Mouse (Mus musculus): ENCODE measurements around the gene Tfdp2.

DNA sequence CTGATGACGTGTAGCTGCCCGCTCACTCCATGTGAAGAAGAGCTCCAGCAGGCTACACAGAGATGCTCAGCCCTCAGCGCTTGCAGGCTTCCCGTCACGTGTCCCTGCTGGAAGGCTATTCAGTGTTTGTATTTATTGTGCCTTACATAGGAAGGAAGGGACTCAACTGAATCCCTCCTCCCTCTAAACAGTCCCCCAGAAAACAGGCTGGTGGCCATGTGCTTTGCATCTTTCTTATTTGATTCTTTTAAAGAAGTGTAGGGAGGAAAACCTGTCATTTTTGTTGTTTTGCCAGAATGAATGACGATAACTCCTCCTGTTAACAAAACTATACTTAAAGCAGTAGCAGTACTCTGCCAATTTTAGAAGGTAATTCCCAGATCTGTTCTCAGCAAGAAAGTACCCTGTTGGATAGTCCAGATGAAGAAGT, 124.5 kb downstream of the Tfdp2 start:
- TF ChIP-seq POLR2A (IDR thresholded peaks at IDR 0.05; ENCODE audit: extremely low read depth, insufficient read depth, low read length) (no peak), CTCF (IDR thresholded peaks at IDR 0.05; ENCODE audit: low read depth, low read length) (no peak)
